Mouse (Mus musculus) heart, embryonic 14.5 days (tissue): ENCODE measurements around the gene 0610010K14Rik. TPM values are rescaled to one million over a fixed set of nuclear protein-coding genes. Genes with fewer than 3 reads are reported as not detected.

ENCODE experiments used
- ATAC-seq: fragments of 200-750 bp; cut with Nextera tagmentation; 2 replicates; pipeline ENCODE4 v1.8.0; 2017; ENCODE audit warnings: low read depth, moderate TSS enrichment; ENCODE audit not compliant: insufficient number of reproducible peaks, insufficient read depth, low FRiP score
- H3K27ac ChIP-seq, 2 experiments: fragments of 200-500 bp in 1 of 2; fragments of 300-500 bp in 1 of 2; sonication (generic) in 1 of 2; replicated peaks in 1 of 2; 2 replicates each; pipeline ENCODE4 v1.5.1; 2012 to 2014; ENCODE audit warnings: low read depth in 2 of 2, low read length in 2 of 2, control low read depth in 1 of 2, mild to moderate bottlenecking in 1 of 2, mixed read lengths in 1 of 2; ENCODE audit not compliant: control insufficient read depth in 1 of 2, insufficient read depth in 1 of 2
- H3K27me3 ChIP-seq: fragments of 300-500 bp; sonication (generic); 2 replicates; pipeline ENCODE4 v1.6.1; 2014; ENCODE audit warnings: mild to moderate bottlenecking, low read length, control low read depth; ENCODE audit not compliant: control insufficient read depth, insufficient read depth
- H3K36me3 ChIP-seq: fragments of 300-500 bp; sonication (generic); 2 replicates; pipeline ENCODE4 v1.6.1; 2014; ENCODE audit warnings: mild to moderate bottlenecking, control low read depth, low read length, mixed read lengths; ENCODE audit not compliant: control insufficient read depth, insufficient read depth
- H3K4me1 ChIP-seq, 2 experiments: fragments of 200-500 bp in 1 of 2; fragments of 300-500 bp in 1 of 2; sonication (generic) in 1 of 2; 2 replicates each; pipeline ENCODE4 v1.6.1; 2012 to 2014; ENCODE audit warnings: low read length in 2 of 2, control low read depth in 1 of 2, mixed read lengths in 1 of 2; ENCODE audit not compliant: control insufficient read depth in 2 of 2, insufficient read depth in 2 of 2
- H3K4me2 ChIP-seq: fragments of 300-500 bp; sonication (generic); 2 replicates; pipeline ENCODE4 v1.6.1; 2014; ENCODE audit warnings: mild to moderate bottlenecking, low read length
- H3K4me3 ChIP-seq, 2 experiments: fragments of 200-500 bp in 1 of 2; fragments of 300-500 bp in 1 of 2; sonication (generic) in 1 of 2; 2 replicates each; pipeline ENCODE4 v1.5.1; 2012 to 2014; ENCODE audit warnings: low read length in 2 of 2, mild to moderate bottlenecking in 2 of 2, control low read depth in 1 of 2, low read depth in 1 of 2, moderate library complexity in 1 of 2; ENCODE audit not compliant: control insufficient read depth in 1 of 2, insufficient read depth in 1 of 2
- H3K9ac ChIP-seq: fragments of 300-500 bp; sonication (generic); 2 replicates; pipeline ENCODE4 v1.6.1; 2014; ENCODE audit warnings: mild to moderate bottlenecking, low read length
- H3K9me3 ChIP-seq: fragments of 300-500 bp; sonication (generic); 2 replicates; pipeline ENCODE4 v1.6.1; 2016; ENCODE audit warnings: low read length, control low read depth; ENCODE audit not compliant: control insufficient read depth
- WGBS: fragments of 180-500 bp; shearing (Covaris S2); extraction: QIAGEN DNeasy Blood & Tissue Kit; methylation state at CpG from one replicate; pipeline ENCODE4 v1.1.7; 2014; 5-methylcytosine and 5-hydroxymethylcytosine counted together
- polyA plus RNA-seq: library from polyadenylated mRNA; unstranded; fragments of >200 nt; fragmentation: Nextera tagmentation; extraction: Ambion mirVana; gene quantifications from 2 replicates; pipeline ENCODE4 v1.2.1, GENCODE M21; 2014

Gene 0610010K14Rik
- polyA plus RNA-seq, result 139 and 143 TPM in 2 replicates

GRCm38 (mm10) chr11:70237457-70238167, at the start of gene 0610010K14Rik:
TSS of gene 0610010K14Rik (minus strand) at chr11:70237914.
- peak; percentile 91 for ATAC-seq
- Histone ChIP-seq H3K27ac (peak within 1 kb of the TSS; percentile 82 to 89), H3K4me1 (peaks cover 8 to 29% of the 10 kb centered on the region in 2 experiments), H3K27me3 (no peaks in the 10 kb centered on the region), H3K36me3 (peaks cover 14% of the 10 kb centered on the region), H3K9me3 (no peaks in the 10 kb centered on the region), H3K9ac (peak within 1 kb of the TSS; percentile 87), H3K4me3 (peak within 1 kb of the TSS; percentile 63 to 88), H3K4me2 (peak within 1 kb of the TSS; percentile 86)
- under 1% methylated on average over 68 of the region's 70 CpGs for WGBS

DNA sequence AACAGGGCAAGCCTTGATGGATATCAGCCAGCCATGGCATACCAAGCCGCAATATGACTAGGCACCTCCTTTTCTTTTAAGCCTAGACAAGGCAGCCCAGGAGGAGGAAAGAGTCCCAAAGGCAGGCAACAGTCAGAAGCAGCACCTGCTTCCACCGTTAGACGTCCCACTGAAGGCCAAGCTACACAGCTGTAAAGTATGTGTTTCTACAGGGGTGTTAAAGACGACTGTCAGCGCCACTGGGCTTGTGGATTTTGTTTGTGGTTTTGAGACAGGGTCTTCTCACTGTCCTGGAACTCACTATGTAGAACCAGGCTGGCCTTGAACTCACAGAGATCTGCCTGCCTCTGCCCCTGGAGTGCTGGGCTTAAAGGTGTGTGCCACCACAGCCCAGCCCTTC, 48.0 kb upstream of the 0610010K14Rik start:
- H3K9ac ChIP-seq, result no peak overlapping the region
- no peaks in the 10 kb centered on the region for H3K27me3 ChIP-seq
- H3K4me3 ChIP-seq, result no peak overlapping the region
- ATAC-seq, result no peak
- no peaks in the 10 kb centered on the region for H3K36me3 ChIP-seq
- H3K4me1 ChIP-seq, result peaks cover 4 to 6% of the 10 kb centered on the region in 2 experiments; a peak in 3 of 4 replicates
- 58% methylated on average over 5 of the region's 5 CpGs for WGBS
- H3K4me2 ChIP-seq, result no peak overlapping the region
- H3K9me3 ChIP-seq, result no peaks in the 10 kb centered on the region
- H3K27ac ChIP-seq, result no peak overlapping the region

DNA sequence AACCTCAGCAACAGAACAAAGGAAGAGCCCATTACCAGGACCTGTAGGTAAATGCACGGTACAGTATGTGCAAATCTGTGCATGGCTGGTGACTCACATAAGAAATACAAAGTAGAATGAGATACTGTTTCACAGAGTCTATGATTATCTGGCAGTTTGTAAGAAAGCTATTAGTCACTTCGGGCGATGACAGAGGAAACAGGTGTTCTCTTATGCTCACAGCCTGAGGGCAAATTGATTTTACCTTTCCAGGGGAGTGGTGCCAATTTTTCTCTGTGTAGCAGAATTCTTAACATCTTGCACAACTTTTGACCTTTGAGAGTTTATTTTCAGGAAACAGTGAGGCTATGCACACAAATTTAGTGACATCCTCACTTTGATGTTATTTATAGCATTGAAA, 47.0 kb upstream of the 0610010K14Rik start:
- no peak for ATAC-seq
- no peak overlapping the region for H3K4me3 ChIP-seq
- no peak overlapping the region for H3K4me2 ChIP-seq
- peaks cover 6% of the 10 kb centered on the region in 2 experiments; a peak in 3 of 4 replicates for H3K4me1 ChIP-seq
- H3K36me3 ChIP-seq, result no peaks in the 10 kb centered on the region
- WGBS, result 68% methylated on average over 3 of the region's 3 CpGs
- no peak overlapping the region for H3K27ac ChIP-seq
- no peaks in the 10 kb centered on the region for H3K9me3 ChIP-seq
- no peaks in the 10 kb centered on the region for H3K27me3 ChIP-seq
- H3K9ac ChIP-seq, result no peak overlapping the region

DNA sequence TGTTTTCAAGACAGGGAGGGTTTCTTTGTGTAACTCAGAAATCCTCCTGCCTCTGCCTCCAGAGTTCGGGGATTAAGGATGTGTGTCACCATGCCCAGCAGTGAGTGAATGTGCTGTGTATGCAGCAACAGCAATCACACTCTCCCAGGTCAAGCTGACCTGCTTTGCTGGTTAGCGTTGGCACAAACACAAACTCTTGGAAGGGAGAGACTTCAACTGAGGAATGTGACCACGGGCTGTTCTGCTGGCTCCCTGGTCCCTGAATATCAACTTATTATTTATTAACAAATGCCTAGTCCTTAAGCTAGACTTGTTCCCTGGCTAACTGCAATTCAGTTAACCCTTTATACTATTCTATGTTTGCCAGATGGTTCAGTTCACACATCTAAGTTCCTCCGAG, 46.0 kb upstream of the 0610010K14Rik start:
- ATAC-seq, result no peak
- H3K4me3 ChIP-seq, result no peak overlapping the region
- 0 out of 4 replicates have a peak, but pooled peaks cover 0 to 2% of the 10 kb centered on the region in 2 experiments for H3K4me1 ChIP-seq
- no peak overlapping the region for H3K9ac ChIP-seq
- H3K27ac ChIP-seq, result no peak overlapping the region
- H3K36me3 ChIP-seq, result no peaks in the 10 kb centered on the region
- no peaks in the 10 kb centered on the region for H3K27me3 ChIP-seq
- no peaks in the 10 kb centered on the region for H3K9me3 ChIP-seq
- no peak overlapping the region for H3K4me2 ChIP-seq
- WGBS, result 74% methylated on average over 4 of the region's 4 CpGs

GRCm38 (mm10) chr11:70280441-70280840, 42.7 kb upstream of the 0610010K14Rik start:
- no peak for ATAC-seq
- H3K36me3 ChIP-seq, result no peaks in the 10 kb centered on the region
- 48% methylated on average over 3 of the region's 3 CpGs for WGBS
- no peak overlapping the region for H3K9ac ChIP-seq
- no peak overlapping the region for H3K4me2 ChIP-seq
- H3K4me1 ChIP-seq, result 0 out of 4 replicates have a peak, but pooled peaks cover 0 to 2% of the 10 kb centered on the region in 2 experiments
- no peaks in the 10 kb centered on the region for H3K27me3 ChIP-seq
- H3K27ac ChIP-seq, result no peak overlapping the region
- H3K4me3 ChIP-seq, result no peak overlapping the region
- H3K9me3 ChIP-seq, result no peaks in the 10 kb centered on the region

GRCm38 (mm10) chr11:70278961-70279360, 41.2 kb upstream of the 0610010K14Rik start:
- 76% methylated on average over 3 of the region's 3 CpGs for WGBS
- H3K27me3 ChIP-seq, result no peaks in the 10 kb centered on the region
- ATAC-seq, result no peak

GRCm38 (mm10) chr11:70271641-70272040, 33.9 kb upstream of the 0610010K14Rik start:
- H3K4me2 ChIP-seq, result no peak overlapping the region
- H3K27me3 ChIP-seq, result no peaks in the 10 kb centered on the region
- no peak for ATAC-seq
- H3K27ac ChIP-seq, result no peak overlapping the region
- H3K9ac ChIP-seq, result no peak overlapping the region
- no peaks in the 10 kb centered on the region for H3K9me3 ChIP-seq
- WGBS, result 80% methylated on average over 7 of the region's 7 CpGs
- no peak overlapping the region for H3K4me3 ChIP-seq
- H3K36me3 ChIP-seq, result no peaks in the 10 kb centered on the region
- no peaks in the 10 kb centered on the region for H3K4me1 ChIP-seq

More at GRCm38 (mm10) chr11:70278961-70279360, 41.2 kb upstream of the 0610010K14Rik start:
- no peak overlapping the region for H3K4me2 ChIP-seq
- H3K27ac ChIP-seq, result no peak overlapping the region
- no peak overlapping the region for H3K4me3 ChIP-seq
- no peaks in the 10 kb centered on the region for H3K9me3 ChIP-seq
- no peak overlapping the region for H3K9ac ChIP-seq
- H3K36me3 ChIP-seq, result no peaks in the 10 kb centered on the region
- 0 out of 4 replicates have a peak, but pooled peaks cover 0 to 2% of the 10 kb centered on the region in 2 experiments for H3K4me1 ChIP-seq
